Mouse (Mus musculus): ENCODE results near the gene Cab39l. TPM values are rescaled to one million over a fixed set of nuclear protein-coding genes. Genes with fewer than 3 reads are reported as not detected.

Gene Cab39l
- total RNA-seq, 2 experiments from 2014 or later = 34.8 to 41.6 TPM

- DNase-seq = no peak
These were observed 65.4 kb downstream of the Cab39l start for GRCm38 (mm10) chr14:59506139-59506538.

- no peak for DNase-seq
These were observed 73.2 kb downstream of the Cab39l start for GRCm38 (mm10) chr14:59513922-59514444.

DNA sequence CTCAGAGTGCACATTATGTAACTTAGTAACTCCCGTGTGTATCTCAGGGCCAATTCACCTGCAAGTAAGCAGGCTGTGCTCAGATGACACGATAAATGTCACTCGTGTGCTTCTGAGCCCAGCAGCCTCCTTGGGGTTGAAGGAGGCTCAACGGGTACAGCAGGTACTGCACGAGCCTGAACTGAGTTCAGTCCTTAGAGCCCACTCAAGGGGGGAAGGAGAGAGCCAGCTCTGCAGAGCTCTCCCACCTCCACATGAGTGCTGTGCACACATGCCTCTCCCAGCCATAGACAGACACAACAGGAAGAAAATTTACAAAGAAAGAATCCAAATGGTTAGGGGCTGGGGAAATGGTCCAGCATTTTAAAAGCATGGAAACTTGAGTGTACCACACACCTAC is 85.1 kb downstream of the Cab39l start:
- DNase-seq = no peak

- no peak for DNase-seq
These were observed 90.0 kb downstream of the Cab39l start for GRCm38 (mm10) chr14:59530801-59531200.

DNA sequence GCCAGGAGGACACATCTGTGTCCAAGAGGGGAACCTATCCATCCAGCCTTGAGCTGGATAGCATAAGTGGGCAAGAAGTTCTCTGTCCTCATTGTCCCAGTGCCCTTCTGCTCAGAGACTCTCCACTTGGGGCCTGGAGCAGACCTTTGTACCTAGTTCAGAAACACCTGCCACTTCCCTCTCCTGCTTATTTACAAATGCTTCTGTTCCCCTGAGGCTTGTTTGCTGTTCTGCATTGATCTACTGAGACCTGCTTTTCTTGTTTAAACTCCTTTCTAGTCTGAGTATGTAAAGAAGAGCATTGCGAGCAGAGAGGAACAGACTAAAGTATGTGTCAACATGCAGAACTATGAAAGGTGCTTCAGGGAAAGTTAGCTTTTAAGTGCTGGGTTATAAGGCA is 92.2 kb downstream of the Cab39l start:
- no peak for DNase-seq

DNA sequence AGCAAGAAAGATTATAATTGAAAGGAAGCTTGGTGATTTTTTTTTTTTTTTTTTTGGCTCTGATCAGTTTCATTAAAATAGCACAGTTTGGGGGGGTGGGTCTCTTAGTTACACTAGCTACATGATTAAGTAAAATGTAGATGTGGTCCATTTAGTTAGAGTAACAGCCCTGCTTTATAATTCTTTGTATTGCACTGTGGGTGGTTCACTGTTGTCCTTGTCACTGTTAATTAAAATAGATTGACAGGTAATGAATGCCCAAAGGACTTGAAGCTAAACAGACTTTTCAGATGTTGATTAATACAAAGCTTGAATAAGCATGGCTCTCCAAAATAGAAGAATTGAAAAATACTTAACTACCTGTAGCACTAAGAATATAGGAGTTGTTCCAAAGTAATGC is 93.1 kb downstream of the Cab39l start:
- DNase-seq = no peak

DNA sequence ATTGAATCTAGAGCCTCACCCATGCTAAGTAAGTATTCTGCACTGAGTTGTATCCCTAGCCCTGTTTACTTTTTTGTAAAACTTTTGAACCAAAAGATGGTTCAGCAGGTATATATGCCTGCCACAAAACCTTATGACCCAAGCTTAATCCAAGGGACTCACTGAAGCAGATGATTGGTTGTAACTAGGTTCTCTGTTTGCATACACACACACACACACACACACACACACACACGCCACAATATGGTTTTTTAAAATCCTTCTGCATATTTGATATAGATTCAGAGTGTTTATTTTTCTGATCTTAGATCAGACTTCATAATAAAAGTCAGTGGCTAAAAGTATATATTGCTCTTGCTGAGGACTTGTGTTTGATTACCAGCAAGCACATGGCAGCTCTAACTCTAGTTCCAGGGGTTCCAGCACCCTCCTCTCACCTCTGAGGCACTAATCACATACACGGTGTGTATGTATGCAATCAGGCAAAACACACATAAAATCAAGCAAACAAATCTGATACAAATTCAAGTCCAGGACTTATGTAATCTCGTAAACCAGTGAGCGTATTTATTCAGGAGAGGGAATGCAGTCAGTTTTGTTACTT is 97.2 kb downstream of the Cab39l start:
- DNase-seq = no peak

GRCm38 (mm10) chr14:59540230-59540629 is 99.5 kb downstream of the Cab39l start:
- DNase-seq = no peak

DNA sequence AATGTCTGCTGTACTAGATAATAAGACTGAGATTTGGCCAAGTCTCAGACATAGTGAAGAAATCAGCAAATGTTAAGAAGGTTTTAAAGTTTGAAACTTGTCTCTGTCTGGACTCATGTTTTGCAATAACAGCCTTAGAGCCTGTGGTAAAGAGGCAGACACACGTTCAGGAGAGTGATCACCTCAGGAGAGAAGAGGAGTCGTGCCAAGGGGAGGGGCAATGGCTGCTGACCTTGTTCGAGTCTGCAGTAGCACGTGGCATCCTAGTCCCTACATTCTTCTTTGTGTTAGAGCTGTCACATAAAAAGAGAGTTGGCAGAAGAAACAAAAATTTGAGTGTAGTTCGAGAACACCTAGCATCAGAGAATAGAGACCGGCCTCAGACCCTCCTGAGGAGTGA is 100.0 kb downstream of the Cab39l start:
- peak; percentile 58 for DNase-seq

DNA sequence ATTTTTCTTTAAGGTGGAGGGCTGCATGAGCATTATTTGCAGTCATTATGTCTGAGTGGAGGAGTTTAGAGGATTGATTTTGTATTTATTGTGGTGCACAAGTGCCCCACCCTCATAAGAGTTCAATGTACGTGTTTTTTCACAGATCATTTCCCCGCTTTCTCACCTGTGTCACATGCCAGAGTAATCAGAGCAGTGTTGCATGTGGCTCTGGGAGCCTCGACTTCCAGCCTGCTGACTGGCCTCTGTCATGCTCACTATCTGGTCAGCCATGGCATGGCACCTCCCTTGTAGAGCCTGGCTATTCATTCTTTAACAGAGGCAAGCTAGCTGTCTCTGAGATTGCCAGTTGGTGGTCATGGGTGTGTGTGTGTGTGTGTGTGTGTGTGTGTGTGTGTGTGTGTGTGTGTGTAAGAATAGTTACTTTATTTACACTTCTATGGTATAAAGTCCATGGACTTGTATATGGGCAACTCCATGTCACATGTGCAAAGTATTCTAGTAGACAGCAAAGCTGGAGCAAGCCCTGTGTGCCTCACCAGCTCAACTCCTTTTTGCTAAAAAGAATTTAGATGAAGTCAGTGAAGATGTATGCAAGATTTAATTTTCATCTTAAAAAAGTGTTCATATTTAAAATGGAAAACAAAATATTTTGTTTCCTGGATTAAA is 102.5 kb downstream of the Cab39l start:
- no peak for DNase-seq

DNA sequence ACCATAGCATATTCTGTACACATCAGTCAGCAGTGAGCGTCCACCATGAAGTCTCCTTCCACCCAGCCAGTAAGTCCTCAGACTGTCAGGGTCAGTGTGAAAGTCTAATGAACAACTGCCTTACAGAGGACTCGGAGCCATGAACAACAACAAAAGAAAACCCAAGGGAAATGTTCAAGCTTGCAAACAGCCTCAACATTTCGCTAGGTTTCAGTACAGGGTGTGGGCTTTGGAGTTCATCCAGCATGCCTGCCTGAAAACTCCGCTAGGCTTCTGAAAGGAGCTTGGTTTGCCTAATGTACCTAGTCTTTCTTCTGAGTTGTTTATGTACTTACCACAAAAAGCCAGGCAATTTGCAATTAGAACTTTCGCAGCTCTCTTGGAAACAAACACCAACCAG is 103.2 kb downstream of the Cab39l start:
- DNase-seq = no peak

- no peak for DNase-seq
These were observed 105.5 kb downstream of the Cab39l start for GRCm38 (mm10) chr14:59546162-59546880.

DNA sequence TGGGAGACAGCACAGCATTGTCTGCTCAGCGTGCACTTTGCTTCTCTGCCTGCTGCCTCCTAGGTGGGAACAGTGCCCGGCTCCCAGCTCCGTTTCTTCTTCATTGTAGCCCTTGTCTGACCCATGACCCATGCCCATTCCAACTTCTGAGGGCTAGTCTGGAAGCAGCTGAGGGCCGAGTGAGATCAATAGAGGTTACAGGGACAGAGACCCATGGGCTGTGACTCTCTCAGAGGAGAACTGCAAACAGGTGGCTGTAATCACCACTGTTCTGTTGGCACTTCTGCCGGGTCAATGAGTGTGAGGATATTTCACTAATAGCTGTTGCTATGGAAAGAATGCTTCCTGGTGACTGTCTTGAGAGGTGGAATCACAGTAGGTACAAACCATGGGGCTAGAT is 106.8 kb downstream of the Cab39l start:
- DNase-seq = no peak

DNA sequence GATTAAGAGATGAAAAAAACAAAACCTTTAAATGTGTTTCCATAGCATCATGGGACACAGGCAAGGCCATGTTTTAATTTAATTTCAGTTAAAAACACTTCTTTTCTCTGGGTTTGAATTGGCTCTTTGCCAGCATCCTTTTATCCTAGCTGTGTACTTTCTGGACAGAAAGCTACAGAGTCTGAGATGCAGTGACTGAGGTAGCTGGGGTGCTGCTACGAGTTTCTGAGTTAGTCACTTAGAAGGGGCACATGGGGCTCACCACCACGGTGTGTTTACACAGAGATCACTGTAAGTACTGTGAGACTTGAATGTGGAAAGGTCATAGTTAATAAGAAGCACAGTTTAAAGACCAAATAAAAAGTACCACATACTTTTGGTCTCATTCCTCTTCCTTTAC is 107.8 kb downstream of the Cab39l start:
- no peak for DNase-seq

- DNase-seq = peak; percentile 64
These were observed 108.3 kb downstream of the Cab39l start for GRCm38 (mm10) chr14:59549106-59549505.

GRCm38 (mm10) chr14:59550841-59551240 is 110.1 kb downstream of the Cab39l start:
- peak; percentile 59 for DNase-seq

- no peak for DNase-seq
These were observed 111.2 kb downstream of the Cab39l start for GRCm38 (mm10) chr14:59551956-59552355.

GRCm38 (mm10) chr14:59554025-59554424 is 113.3 kb downstream of the Cab39l start:
- DNase-seq = no peak

GRCm38 (mm10) chr14:59555018-59555417 is 114.2 kb downstream of the Cab39l start:
- DNase-seq = no peak

GRCm38 (mm10) chr14:59555928-59556531 is 115.3 kb downstream of the Cab39l start:
- DNase-seq = peak; percentile 89

- no peak for DNase-seq
These were observed 116.3 kb downstream of the Cab39l start for GRCm38 (mm10) chr14:59557071-59557470.

- no peak for DNase-seq
These were observed 117.1 kb downstream of the Cab39l start for GRCm38 (mm10) chr14:59557886-59558285.

- no peak for DNase-seq
These were observed 126.0 kb downstream of the Cab39l start for GRCm38 (mm10) chr14:59566756-59567155.
